Mouse (Mus musculus): ENCODE results near the gene Gm28308.

- TF ChIP-seq CTCF (IDR thresholded peaks at IDR 0.05) (no peak), POLR2A (IDR thresholded peaks at IDR 0.05; ENCODE audit: insufficient read depth, low read depth, low read length) (no peak)
Measured at GRCm38 (mm10) chr6:52137841-52138535, 75.2 kb downstream of the Gm28308 start.

Data from heart, adult 2 months (tissue).